Mouse (Mus musculus) liver, embryonic 12.5 days (tissue): ENCODE data around the gene Gm960. TPM values are rescaled to one million over a fixed set of nuclear protein-coding genes. Genes with fewer than 3 reads are reported as not detected.

ENCODE experiments used
- microRNA-seq: library from miRNA; unstranded; fragments of <30 nt; microRNA quantifications from one replicate; pipeline ENCODE4, GENCODE M21; 2017
- polyA plus RNA-seq: library from polyadenylated mRNA; unstranded; fragments of >200 nt; fragmentation: Nextera tagmentation; extraction: Ambion mirVana; gene quantifications from 2 replicates; pipeline ENCODE4 v1.2.1, GENCODE M21; 2016

Gene Gm960
- polyA plus RNA-seq, 1 experiment from 2014 or later = 1.1 TPM

Small RNA genes within 50 kb of the gene (microRNA-seq; reads per million reads assigned to microRNA genes)
- not detected for gene Mir6986

Other genes starting within 250 kb of the Gm960 start
- 0.35 and 0.42 TPM in 2 replicates for gene Syt12, start 221.2 kb downstream of the Gm960 start, polyA plus RNA-seq
- gene 2010003K11Rik, start 200.1 kb downstream of the Gm960 start, polyA plus RNA-seq = not detected in 2 replicates
- 34.3 and 34.8 TPM in 2 replicates for gene Pcx, start 188.2 kb downstream of the Gm960 start, polyA plus RNA-seq
- 2.6 and 2.7 TPM in 2 replicates for gene Lrfn4, start 83.0 kb downstream of the Gm960 start, polyA plus RNA-seq
- 35.9 and 39.3 TPM in 2 replicates for gene Rce1, start 73.0 kb downstream of the Gm960 start, polyA plus RNA-seq
- gene Sptbn2, start 12.5 kb upstream of the Gm960 start, polyA plus RNA-seq = 0.14 and 0.30 TPM in 2 replicates
- gene Rbm4b, start 57.8 kb upstream of the Gm960 start, polyA plus RNA-seq = 22.7 and 24.0 TPM in 2 replicates
- gene Rbm4, start 95.2 kb upstream of the Gm960 start, polyA plus RNA-seq = 30.7 and 32.6 TPM in 2 replicates
- 18.1 and 18.9 TPM in 2 replicates for gene Gm21992, start 112.9 kb upstream of the Gm960 start, polyA plus RNA-seq
- 62.0 and 63.5 TPM in 2 replicates for gene Rbm14, start 113.0 kb upstream of the Gm960 start, polyA plus RNA-seq
- gene Ccs, start 140.7 kb upstream of the Gm960 start, polyA plus RNA-seq = 40.3 and 43.6 TPM in 2 replicates
- not detected in 2 replicates for gene Ccdc87, start 140.7 kb upstream of the Gm960 start, polyA plus RNA-seq
- 13.1 and 17.8 TPM in 2 replicates for gene Ctsf, start 156.5 kb upstream of the Gm960 start, polyA plus RNA-seq
- gene Actn3, start 179.2 kb upstream of the Gm960 start, polyA plus RNA-seq = 0.79 and 0.82 TPM in 2 replicates
- gene Zdhhc24, start 180.0 kb upstream of the Gm960 start, polyA plus RNA-seq = 13.9 and 15.9 TPM in 2 replicates
- gene Bbs1, start 208.0 kb upstream of the Gm960 start, polyA plus RNA-seq = 1.6 and 1.8 TPM in 2 replicates
- gene Dpp3, start 229.6 kb upstream of the Gm960 start, polyA plus RNA-seq = 76.7 and 83.3 TPM in 2 replicates
- 0.20 and 0.44 TPM in 2 replicates for gene Peli3, start 244.5 kb upstream of the Gm960 start, polyA plus RNA-seq